In genomic region chr1:23966226-23966625, GRCm38 (mm10) we compare ENCODE assay signal across 15 mouse cellular contexts. TPM values are rescaled to one million over a fixed set of nuclear protein-coding genes. Genes with fewer than 3 reads are reported as not detected.
DNase-seq lines count a peak whose midpoint lies in the region; ATAC-seq and TF ChIP-seq lines count a peak whose summit lies in the region.
"Had no signal": no experiment of that assay in that cellular context is flagged by ENCODE, and none has a peak within 500 bp of the region (broad histone marks: within the 10 kb centered on the region; RNA-seq: fewer than 3 reads in every experiment).

No protein-coding gene starts in this region.

- H3K4me1 ChIP-seq in heart, embryonic 11.5 days (ENCODE audit: control insufficient read depth, insufficient read depth, low read length): no peaks in the 10 kb centered on the region
- no peaks in the 10 kb centered on the region for H3K4me1 ChIP-seq in forebrain, embryonic 14.5 days (ENCODE audit: control insufficient read depth, insufficient read depth, low read length)

- no peaks in the 10 kb centered on the region for H3K36me3 ChIP-seq in heart, embryonic 11.5 days (ENCODE audit: control insufficient read depth, insufficient read depth, low read length)
- no peaks in the 10 kb centered on the region for H3K36me3 ChIP-seq in forebrain, embryonic 14.5 days (ENCODE audit: control insufficient read depth, insufficient read depth, low read length)

- 29% methylated on average over 1 of the region's 1 CpGs for WGBS in heart, embryonic 11.5 days (ENCODE audit: insufficient replicate concordance)
- WGBS in forebrain, embryonic 14.5 days: 91% methylated on average over 1 of the region's 1 CpGs

- H3K9ac ChIP-seq in heart, embryonic 11.5 days (ENCODE audit: low read depth, low read length): no peak overlapping the region
- H3K9ac ChIP-seq in forebrain, embryonic 14.5 days (ENCODE audit: low read length): no peak overlapping the region

- no peak for TF ChIP-seq CTCF in layer of hippocampus, adult 2 months (conservative IDR thresholded peaks at IDR 0.05)

- DNase-seq in heart, adult 18-20 months: peak; percentile 5 to 18
- DNase-seq in MEL-GATA-1-ER (ENCODE audit: extremely low read depth, low read depth): peak; percentile 49
- DNase-seq in forelimb bud, embryonic 11.5 days (ENCODE audit: low read depth, low spot score): peak; percentile 45
- no peak for DNase-seq in layer of hippocampus, adult 2 months (ENCODE audit: low spot score in 2 of 2)
- no peak for DNase-seq in cerebellum, postnatal 14 days
- no peak for DNase-seq in forebrain, embryonic 14.5 days (ENCODE audit: low spot score)
- DNase-seq: adrenal gland, postnatal 10 days; gastrocnemius, postnatal 10 days; kidney, postnatal 10 days; left cerebral cortex, postnatal 4 days; lung, postnatal 10 days; midbrain, embryonic 14.5 days had no signal

- H3K27me3 ChIP-seq in heart, embryonic 11.5 days (ENCODE audit: control insufficient read depth, insufficient read depth, low read length): no peaks in the 10 kb centered on the region
- H3K27me3 ChIP-seq in forebrain, embryonic 14.5 days (replicated peaks; ENCODE audit: control insufficient read depth, insufficient read depth, low read length): no peaks in the 10 kb centered on the region

- no peak for ATAC-seq in heart, embryonic 11.5 days (replicated peaks; ENCODE audit: insufficient number of reproducible peaks, low FRiP score, low TSS enrichment)
- ATAC-seq in megakaryocyte progenitor cell, adult 5-6 weeks (replicated peaks; ENCODE audit: poor library complexity): peak; percentile 96
- no peak for ATAC-seq in forebrain, embryonic 14.5 days
- ATAC-seq: forebrain, embryonic 16.5 days had no signal

- peaks cover 3% of the 10 kb centered on the region; the same call in 1 of the 2 replicates for H3K9me3 ChIP-seq in heart, embryonic 11.5 days (replicated peaks; ENCODE audit: control insufficient read depth, low read length)
- H3K9me3 ChIP-seq in forebrain, embryonic 14.5 days (replicated peaks; ENCODE audit: control insufficient read depth, low read length): no peaks in the 10 kb centered on the region

- H3K4me2 ChIP-seq in heart, embryonic 11.5 days: no peak overlapping the region
- H3K4me2 ChIP-seq in forebrain, embryonic 14.5 days (ENCODE audit: low read length): no peak overlapping the region

- no peak overlapping the region for H3K27ac ChIP-seq in heart, embryonic 11.5 days (ENCODE audit: low read depth, low read length)
- H3K27ac ChIP-seq in layer of hippocampus, adult 2 months: no peak overlapping the region
- H3K27ac ChIP-seq in forebrain, embryonic 14.5 days (ENCODE audit: low read depth, low read length): no peak overlapping the region

- no peak overlapping the region for H3K4me3 ChIP-seq in heart, embryonic 11.5 days (ENCODE audit: low read depth, low read length)
- no peak overlapping the region for H3K4me3 ChIP-seq in layer of hippocampus, adult 2 months
- H3K4me3 ChIP-seq in forebrain, embryonic 14.5 days (ENCODE audit: low read depth, low read length): no peak overlapping the region

RNA-seq across cellular contexts. Expression of gene Sdhaf4, which starts 39.2 kb away (rescaled TPM):
- 10 to 100 TPM; 93.0 to 94.6 TPM for total RNA-seq in heart, adult 18-20 months (2021)
- 73.7 and 83.5 TPM in 2 replicates for polyA plus RNA-seq in heart, embryonic 11.5 days (2014; fragmentation: Nextera tagmentation; extraction: Ambion mirVana)
- 36.8 and 48.1 TPM in 2 replicates for total RNA-seq in megakaryocyte progenitor cell, adult 5-6 weeks (2015)
- total RNA-seq in megakaryocyte progenitor cell, adult 5-6 weeks (2017): 13.4 and 17.9 TPM in 2 replicates
- total RNA-seq in layer of hippocampus, adult 2 months (2021): 10 to 100 TPM; 47.7 to 53.3 TPM
- 131 and 147 TPM in 2 replicates for polyA plus RNA-seq in forebrain, embryonic 14.5 days (2014; fragmentation: Nextera tagmentation; extraction: Ambion mirVana)

RNA-seq across cellular contexts. Expression of gene Smap1, which starts 44.1 kb away (rescaled TPM):
- total RNA-seq in heart, adult 18-20 months (2021): 10 to 100 TPM; 16.5 to 20.3 TPM
- 44.3 and 47.0 TPM in 2 replicates for polyA plus RNA-seq in heart, embryonic 11.5 days (2014; fragmentation: Nextera tagmentation; extraction: Ambion mirVana)
- total RNA-seq in megakaryocyte progenitor cell, adult 5-6 weeks (2015): 63.0 and 69.0 TPM in 2 replicates
- 36.3 and 36.9 TPM in 2 replicates for total RNA-seq in megakaryocyte progenitor cell, adult 5-6 weeks (2017)
- 100 to 1,000 TPM; 132 TPM for total RNA-seq in layer of hippocampus, adult 2 months (2021)
- polyA plus RNA-seq in forebrain, embryonic 14.5 days (2014; fragmentation: Nextera tagmentation; extraction: Ambion mirVana): 46.1 and 53.7 TPM in 2 replicates

Comparison
In these comparisons a context has a peak if more than half of its experiments do, and no peak if none do; other contexts are left out.
1. DNase-seq: peak in heart, adult 18-20 months (2 of 2), MEL-GATA-1-ER (single experiment) and forelimb bud, embryonic 11.5 days (single experiment); none in layer of hippocampus, adult 2 months (0 of 2), cerebellum, postnatal 14 days (0 of 2) and forebrain, embryonic 14.5 days (single experiment).